Mouse (Mus musculus) testis, postnatal 14 days (tissue): ENCODE data around the gene Arih2.

Experiments
- DNase-seq: peaks from one replicate; pipeline ENCODE4 v3.0.0; 2021; ENCODE audit warnings: low spot score

The Arih2 gene

DNA sequence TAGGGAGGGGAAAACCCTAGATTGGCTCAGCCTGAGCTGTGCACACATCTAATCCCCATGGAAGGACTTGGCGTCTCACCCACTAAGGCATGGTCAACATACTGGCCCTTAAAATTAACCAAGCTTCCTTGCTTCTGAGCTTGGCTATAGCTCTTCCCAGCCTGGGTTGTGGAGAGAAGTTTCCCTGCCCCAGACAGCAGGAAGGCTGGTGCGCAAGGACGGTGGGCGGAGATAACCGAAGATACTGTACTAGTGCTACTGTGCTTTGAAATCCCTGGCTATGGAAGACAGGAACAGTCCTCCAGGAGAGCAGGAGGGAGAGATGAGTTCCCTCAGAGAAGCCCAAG, 69.9 kb downstream of the Arih2 start:
- DNase-seq: no peak

- peak; percentile 94 for DNase-seq
Observed at GRCm38 (mm10) chr9:108578545-108579343, 70.4 kb downstream of the Arih2 start, which contains the start of gene Wdr6. Wdr6 (minus strand) TSS chr9:108578739.

- DNase-seq: no peak
Observed at GRCm38 (mm10) chr9:108577934-108578544, 71.1 kb downstream of the Arih2 start.

GRCm38 (mm10) chr9:108577025-108577424, 72.2 kb downstream of the Arih2 start:
- no peak for DNase-seq

GRCm38 (mm10) chr9:108575321-108576297, 73.6 kb downstream of the Arih2 start:
- DNase-seq: no peak

DNA sequence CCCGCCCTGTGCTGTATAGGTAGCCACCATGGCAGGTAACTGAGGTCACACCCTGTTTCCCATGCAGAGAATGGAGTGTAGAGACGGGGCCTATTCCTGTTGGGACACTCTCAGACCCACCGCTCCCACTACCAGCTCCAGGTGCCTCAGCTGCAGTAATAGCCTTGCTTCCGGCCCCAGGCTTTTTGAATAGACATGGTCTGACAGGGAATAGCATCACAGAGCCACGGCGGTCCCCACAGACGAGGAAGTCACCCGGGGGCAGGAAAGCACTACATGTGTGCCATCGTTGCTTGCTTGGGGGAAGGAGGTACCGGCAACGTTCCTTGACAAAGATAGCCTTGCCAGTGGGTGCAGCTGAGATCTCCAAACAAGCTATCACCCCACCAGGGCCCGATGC, 74.3 kb downstream of the Arih2 start:
- no peak for DNase-seq

- no peak for DNase-seq
Observed at GRCm38 (mm10) chr9:108573774-108574690, 75.2 kb downstream of the Arih2 start.

DNA sequence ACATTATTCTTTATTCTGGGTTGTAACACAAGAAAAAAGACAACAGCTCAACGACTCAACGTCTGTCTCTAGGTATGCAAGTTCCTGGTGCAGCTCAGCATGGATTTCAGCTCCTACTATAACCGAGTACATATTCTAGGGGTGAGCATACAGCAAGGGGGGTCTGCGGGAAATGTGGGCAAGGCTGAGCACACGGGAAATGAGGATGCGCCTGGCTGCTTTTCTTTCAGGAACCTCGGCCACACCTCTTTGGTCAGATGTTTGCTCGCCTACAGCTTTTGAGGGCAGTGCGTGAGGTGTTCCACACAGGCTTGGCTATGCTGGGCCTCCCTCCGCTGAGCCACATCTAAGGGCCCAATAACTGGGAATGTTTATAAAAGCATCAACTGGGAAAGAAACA, 76.9 kb downstream of the Arih2 start:
- DNase-seq: no peak

DNA sequence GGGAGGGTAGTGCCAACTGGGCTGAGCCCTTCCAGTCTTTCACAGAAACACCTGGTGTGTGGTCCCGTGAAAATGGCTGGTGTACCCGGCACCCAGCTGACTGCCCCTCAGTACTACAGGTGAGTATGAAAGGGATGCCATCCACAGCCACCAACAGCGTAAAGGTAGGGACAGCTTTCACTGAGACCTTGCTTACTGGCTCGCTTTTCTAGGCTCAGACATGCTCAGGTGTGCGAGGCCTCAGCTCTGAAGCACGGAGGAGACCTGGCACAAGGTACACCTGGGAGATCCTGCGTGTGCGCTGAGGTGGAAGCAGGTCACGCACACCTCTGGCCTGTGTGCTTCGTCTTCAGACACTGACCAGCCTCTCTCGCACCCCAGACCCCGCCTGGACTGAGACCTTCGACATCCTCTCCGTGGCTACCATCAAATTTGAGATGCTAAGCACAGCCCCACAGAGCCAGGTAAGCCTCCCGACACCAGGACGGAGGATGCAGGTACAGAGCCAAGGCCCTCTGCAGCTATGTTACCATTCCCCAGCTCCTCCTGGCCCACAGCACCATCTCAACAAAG, 77.7 kb downstream of the Arih2 start:
- no peak for DNase-seq

DNA sequence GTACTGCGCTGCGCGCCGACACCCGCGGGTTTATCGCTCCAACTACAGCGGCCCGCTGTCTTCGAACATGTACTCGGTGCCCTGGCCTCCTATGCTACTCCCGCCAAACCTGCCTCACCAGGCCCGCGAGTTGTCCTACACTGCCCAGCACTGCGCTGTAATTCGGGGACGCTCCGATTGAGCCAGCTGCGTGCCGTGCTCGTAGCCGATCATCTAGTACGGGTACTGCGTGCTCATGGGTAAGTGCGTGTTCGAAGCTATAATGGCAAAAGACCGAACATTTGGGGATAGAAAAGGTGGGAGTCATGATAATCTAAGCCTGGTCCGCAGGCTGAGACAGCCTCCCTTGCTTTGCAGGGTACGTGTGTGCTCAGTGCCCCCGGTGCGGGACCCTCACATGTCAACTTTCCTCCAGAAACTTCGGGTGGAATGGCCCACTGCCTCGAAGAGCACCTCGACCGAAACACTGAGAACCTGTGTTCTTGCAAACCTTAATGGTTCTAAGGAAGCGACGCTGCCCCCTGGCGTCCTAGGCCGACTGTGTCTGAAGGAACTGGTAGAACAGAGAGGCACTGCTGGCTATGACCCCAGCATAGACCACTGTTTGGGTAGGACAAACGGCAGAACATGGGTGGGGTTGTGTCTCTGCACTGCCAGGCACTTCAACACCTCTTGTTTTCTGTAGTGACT, 78.8 kb downstream of the Arih2 start:
- peak; percentile 73 for DNase-seq

- peak; percentile 90 for DNase-seq
Observed at GRCm38 (mm10) chr9:108569381-108570206, 79.6 kb downstream of the Arih2 start, which contains the start of gene Dalrd3. Dalrd3 (plus strand) TSS chr9:108569886.

DNA sequence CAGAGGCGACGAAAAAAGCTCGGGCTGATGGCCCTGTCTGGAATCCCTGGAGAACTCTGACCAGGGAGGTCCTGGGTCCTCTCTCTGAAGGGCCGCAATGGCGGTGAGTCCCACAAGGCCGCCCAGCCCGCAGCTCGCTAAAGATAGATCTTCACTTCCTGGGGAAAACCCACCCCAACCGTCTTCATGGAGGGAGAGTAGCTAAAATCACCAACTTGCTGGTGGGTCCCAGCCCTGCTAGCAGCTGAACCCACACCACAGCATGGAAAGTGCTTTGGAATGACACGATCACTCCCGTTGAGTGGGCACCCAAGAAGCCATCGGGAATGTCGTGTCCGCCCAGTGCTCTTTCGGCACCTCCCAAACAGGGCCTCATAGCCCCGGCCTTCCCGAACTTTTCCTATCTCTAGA, 80.7 kb downstream of the Arih2 start:
- DNase-seq: no peak

DNA sequence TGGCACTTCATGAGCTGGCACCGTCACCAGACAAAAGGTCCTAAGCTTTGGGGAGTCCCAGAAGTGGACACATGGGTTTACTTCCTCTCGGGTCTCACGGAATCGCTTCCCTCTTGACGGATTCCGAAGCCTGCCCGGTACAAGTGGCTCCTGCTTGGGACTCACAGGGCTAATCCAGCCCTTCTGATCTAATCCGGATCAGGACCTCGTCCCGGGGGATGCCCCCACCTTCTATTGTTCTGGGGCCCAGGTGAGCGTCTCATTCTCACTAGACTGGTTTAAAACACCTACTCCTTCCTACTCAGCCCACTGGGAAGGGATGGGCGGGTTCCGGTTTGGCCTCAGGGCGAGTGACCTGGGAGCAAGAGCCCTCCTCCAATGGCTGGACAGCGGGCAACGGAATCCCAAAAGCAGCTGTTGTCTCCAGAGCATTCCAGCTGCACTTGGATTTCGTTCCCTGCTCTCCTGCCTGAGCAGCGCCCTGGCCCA, 81.2 kb downstream of the Arih2 start:
- no peak for DNase-seq

DNA sequence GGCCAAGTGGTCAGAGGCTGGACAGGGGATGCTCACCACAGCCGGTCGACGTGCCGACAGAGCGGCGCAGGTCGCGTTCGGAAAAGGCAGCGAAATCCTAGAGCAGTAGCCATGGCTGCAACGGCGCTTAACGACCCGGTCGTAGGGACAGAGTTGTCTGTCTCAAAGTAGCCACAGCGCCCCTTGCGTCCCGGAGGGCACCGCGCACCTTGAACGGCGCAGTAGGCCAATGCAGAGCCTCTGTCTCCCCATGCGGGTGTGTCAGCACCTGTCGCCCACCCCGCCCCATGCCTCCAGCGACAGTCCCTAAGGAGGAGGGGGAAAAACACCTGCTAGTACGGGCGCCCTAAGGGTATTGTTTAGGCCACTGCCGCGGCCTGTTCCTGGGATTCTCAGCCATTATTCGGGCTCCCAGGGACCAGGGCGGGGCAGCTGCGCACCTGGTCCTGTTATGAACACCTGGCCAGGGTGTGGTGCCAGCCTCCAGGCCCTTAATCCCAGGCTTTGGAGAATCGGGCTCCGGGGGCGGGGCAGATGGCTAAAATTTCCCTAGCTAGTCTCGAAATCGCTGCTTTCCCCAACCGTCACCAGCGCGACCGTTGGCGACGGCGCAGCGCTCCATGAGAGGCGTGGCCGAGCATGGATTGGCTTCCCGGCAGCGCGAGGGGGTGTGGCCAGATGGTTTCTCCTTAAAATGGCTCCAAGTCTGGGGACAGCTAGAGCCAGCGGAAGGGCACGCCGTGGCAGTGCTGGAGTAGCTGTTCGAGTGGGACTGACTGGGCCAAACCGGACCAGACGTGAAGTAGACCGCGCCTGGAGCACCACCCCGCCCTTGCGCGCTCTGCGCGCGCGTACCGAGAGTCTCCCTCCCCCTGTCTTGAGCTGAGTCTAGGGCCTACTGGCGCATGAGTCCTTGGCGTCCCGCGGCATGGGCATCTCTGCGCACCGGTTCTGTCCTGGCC, 82.1 kb downstream of the Arih2 start, which contains the start of gene Ndufaf3:
TSS of gene Ndufaf3 (minus strand) at position 620 of the 962 bp plus-strand sequence.
- peak; percentile 92 for DNase-seq

DNA sequence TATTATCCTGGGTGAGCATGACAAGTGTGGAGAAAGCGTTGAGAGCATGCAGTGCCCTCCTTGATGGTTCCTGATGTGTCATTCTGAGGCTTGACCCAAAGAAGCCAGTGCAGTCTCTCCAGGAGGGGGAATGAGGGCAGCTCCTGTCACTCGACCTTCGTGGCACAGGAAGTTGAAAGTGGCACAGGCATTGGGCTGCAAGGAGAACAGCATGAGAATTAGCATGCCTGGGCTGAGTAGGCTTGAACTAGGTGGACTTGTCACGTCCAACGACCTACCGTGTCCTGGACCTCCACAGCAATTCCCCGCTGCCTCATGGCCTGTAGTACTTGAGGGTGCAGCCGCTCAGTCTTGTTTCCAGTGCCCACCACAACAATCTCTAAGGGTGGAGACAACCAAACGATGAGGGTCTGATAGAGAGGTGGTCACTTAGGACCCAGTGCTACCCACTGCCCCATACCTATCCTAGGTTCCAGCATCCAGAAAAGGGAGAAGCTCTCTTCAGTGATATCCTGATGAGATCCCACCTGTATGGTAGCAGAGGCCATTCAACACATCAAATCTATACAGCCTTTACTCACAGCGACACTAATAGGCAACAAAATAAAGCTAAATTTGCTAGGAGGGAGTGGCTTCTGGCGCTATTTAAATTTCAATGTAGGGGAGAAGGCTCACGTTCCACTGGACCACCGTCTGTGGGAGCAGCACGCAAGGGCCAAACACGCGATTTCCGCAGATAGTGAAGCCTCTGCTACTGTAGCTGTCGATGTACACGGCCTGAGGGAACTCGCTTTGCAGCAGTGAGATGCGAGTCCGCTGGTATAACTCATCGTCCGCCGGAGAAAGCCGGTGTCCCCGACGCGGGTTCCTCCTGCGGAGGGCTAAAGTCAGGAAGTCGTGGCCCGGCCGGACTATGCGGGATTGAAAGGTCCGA, 83.0 kb downstream of the Arih2 start:
- peak; percentile 63 for DNase-seq

DNA sequence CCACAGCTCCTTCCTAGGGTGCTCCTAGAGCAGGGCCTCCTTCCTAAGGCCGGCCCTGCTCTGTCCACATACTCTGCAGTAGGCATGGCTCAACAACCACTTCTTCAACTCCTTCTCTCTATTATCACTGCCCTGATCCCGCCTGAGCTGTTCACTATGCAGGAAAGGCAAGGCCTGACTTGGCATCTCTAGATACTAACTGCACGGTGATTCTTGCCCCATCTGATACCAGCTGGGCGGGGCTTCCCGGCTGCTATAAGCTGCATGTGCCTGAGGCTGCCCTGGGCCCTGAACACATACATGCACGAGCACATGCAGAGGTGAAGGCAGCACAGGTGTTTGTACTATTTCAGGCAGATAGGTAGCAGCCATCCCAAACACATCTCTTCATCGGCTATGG, 85.1 kb downstream of the Arih2 start:
- DNase-seq: no peak

DNA sequence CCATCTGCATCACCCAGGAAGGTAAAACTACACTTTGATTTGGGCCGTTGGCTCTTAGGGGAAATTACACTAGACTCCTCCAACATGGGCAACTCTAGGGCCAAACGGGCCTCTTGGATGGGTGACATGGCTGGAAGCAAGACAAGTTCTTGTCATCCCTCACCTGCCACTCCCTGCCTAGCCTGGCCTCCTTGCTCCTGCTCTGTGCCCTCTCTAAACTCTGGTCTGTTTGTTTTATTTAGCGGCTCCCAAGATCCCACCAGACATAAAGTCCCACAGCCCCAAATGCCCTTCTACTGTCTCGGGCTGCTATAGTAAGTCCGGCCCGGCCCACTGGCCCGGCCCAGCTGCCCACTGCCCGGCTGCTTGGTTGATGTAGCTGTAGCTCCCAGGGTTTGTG, 85.5 kb downstream of the Arih2 start:
- DNase-seq: no peak
